Mouse (Mus musculus) G1E (cell line): ENCODE measurements around the gene Igfbp2. TPM values are rescaled to one million over a fixed set of nuclear protein-coding genes. Genes with fewer than 3 reads are reported as not detected.

Source experiments
- ATAC-seq: 2 replicates; pipeline ENCODE4 v1.8.0; 2016; ENCODE audit warnings: mild to moderate bottlenecking; ENCODE audit not compliant: insufficient number of reproducible peaks, poor library complexity, low FRiP score, severe bottlenecking; ENCODE audit errors: extremely low read depth
- DNase-seq: peaks from one replicate; pipeline ENCODE4 v3.0.0; 2012; ENCODE audit warnings: low spot score
- H3K27me3 ChIP-seq: 2 replicates; pipeline ENCODE4 v1.6.1; 2012; ENCODE audit warnings: mild to moderate bottlenecking, low read length, inconsistent platforms; ENCODE audit not compliant: insufficient read depth
- H3K36me3 ChIP-seq: replicated peaks from 2 replicates; pipeline ENCODE3; 2012; ENCODE audit warnings: mild to moderate bottlenecking, inconsistent platforms
- H3K4me1 ChIP-seq: 2 replicates; pipeline ENCODE4 v1.6.1; 2012; ENCODE audit warnings: low read depth, low read length, inconsistent platforms, mixed read lengths; ENCODE audit not compliant: insufficient read depth
- H3K4me3 ChIP-seq: 2 replicates; pipeline ENCODE4 v1.5.1; 2012; ENCODE audit warnings: low read depth, mild to moderate bottlenecking, inconsistent platforms, low read length, moderate library complexity, mixed read lengths
- H3K9me3 ChIP-seq: replicated peaks from 2 replicates; pipeline ENCODE4 v1.6.1; 2012; ENCODE audit warnings: inconsistent platforms
- CTCF ChIP-seq: IDR thresholded peaks from 2 replicates; pipeline ENCODE4 v1.5.1; 2012; ENCODE audit warnings: low read depth, low read length, inconsistent platforms, mixed read lengths
- GATA1 ChIP-seq: IDR thresholded peaks from 2 replicates; pipeline ENCODE4 v1.6.1; 2012; ENCODE audit warnings: borderline replicate concordance, low read length, inconsistent platforms, mixed read lengths
- GATA2 ChIP-seq: IDR thresholded peaks from 2 replicates; pipeline ENCODE4 v1.6.1; 2012; ENCODE audit warnings: low read depth, low read length, inconsistent platforms, borderline replicate concordance
- POLR2AphosphoS5 ChIP-seq: IDR thresholded peaks from 2 replicates; pipeline ENCODE4 v1.6.1; 2012; ENCODE audit warnings: low read depth, low read length, inconsistent platforms; ENCODE audit not compliant: insufficient replicate concordance
- TAL1 ChIP-seq: conservative IDR thresholded peaks from 2 replicates; pipeline ENCODE4 v1.6.1; 2012; ENCODE audit warnings: low read depth, low read length, inconsistent platforms, mixed read lengths
- polyA plus RNA-seq: library from polyadenylated mRNA; stranded (reverse); fragments of >175 nt; gene quantifications from 2 replicates; pipeline ENCODE4 v1.2.3, GENCODE M21; 2012
- total RNA-seq, 2 experiments: library from RNA; stranded (forward) in 1 of 2; stranded (reverse) in 1 of 2; fragments of 200-1000 nt in 1 of 2; fragments of >200 nt in 1 of 2; fragmentation: Nextera tagmentation in 1 of 2; gene quantifications; 2 replicates each; pipeline ENCODE4 v1.2.3; 2014 to 2017

The Igfbp2 gene
- total and polyA plus RNA-seq, 3 experiments = 0.55 TPM; not detected in 2

GRCm38 (mm10) chr1:72870615-72871336, 46.5 kb downstream of the Igfbp2 start:
- peak overlapping the region; percentile 55 for H3K4me3 ChIP-seq
- H3K9me3 ChIP-seq = no peaks in the 10 kb centered on the region
- H3K36me3 ChIP-seq = no peaks in the 10 kb centered on the region
- H3K4me1 ChIP-seq = peaks cover 36% of the 10 kb centered on the region
- no peak for TF ChIP-seq GATA1
- no peak for TF ChIP-seq CTCF
- no peak for TF ChIP-seq GATA2
- TF ChIP-seq TAL1 = no peak
- TF ChIP-seq POLR2AphosphoS5 = no peak
- DNase-seq (no peak), ATAC-seq (no peak)
- peaks cover 63% of the 10 kb centered on the region for H3K27me3 ChIP-seq

- peaks cover 65% of the 10 kb centered on the region for H3K27me3 ChIP-seq
- H3K4me1 ChIP-seq = peaks cover 36% of the 10 kb centered on the region
- no peak overlapping the region for H3K4me3 ChIP-seq
Observed at GRCm38 (mm10) chr1:72871337-72871696, 47.0 kb downstream of the Igfbp2 start.

GRCm38 (mm10) chr1:72871697-72872411, 47.6 kb downstream of the Igfbp2 start:
- no peak for TF ChIP-seq CTCF
- TF ChIP-seq GATA2 = no peak
- TF ChIP-seq POLR2AphosphoS5 = no peak
- TF ChIP-seq GATA1 = no peak
- TF ChIP-seq TAL1 = no peak
- Histone ChIP-seq H3K4me3 (no peak overlapping the region), H3K27me3 (peaks cover 64% of the 10 kb centered on the region), H3K9me3 (no peaks in the 10 kb centered on the region), H3K36me3 (no peaks in the 10 kb centered on the region), H3K4me1 (peaks cover 36% of the 10 kb centered on the region)
- ATAC-seq = no peak
- no peak for DNase-seq

More at GRCm38 (mm10) chr1:72871337-72871696, 47.0 kb downstream of the Igfbp2 start:
- no peak for DNase-seq
- Histone ChIP-seq H3K9me3 (no peaks in the 10 kb centered on the region), H3K36me3 (no peaks in the 10 kb centered on the region)
- ATAC-seq = no peak
- TF ChIP-seq POLR2AphosphoS5 (no peak), TAL1 (no peak)

GRCm38 (mm10) chr1:72872521-72872920, 48.2 kb downstream of the Igfbp2 start:
- Histone ChIP-seq H3K36me3 (no peaks in the 10 kb centered on the region), H3K27me3 (peaks cover 64% of the 10 kb centered on the region), H3K4me3 (no peak overlapping the region), H3K9me3 (no peaks in the 10 kb centered on the region), H3K4me1 (peaks cover 32% of the 10 kb centered on the region)
- ATAC-seq (no peak), DNase-seq (peak; percentile 31)
- TF ChIP-seq TAL1 (no peak), CTCF (no peak), GATA2 (no peak), GATA1 (no peak), POLR2AphosphoS5 (no peak)

- no peaks in the 10 kb centered on the region for H3K9me3 ChIP-seq
- H3K4me1 ChIP-seq = peaks cover 36% of the 10 kb centered on the region
- no peak for TF ChIP-seq TAL1
- TF ChIP-seq POLR2AphosphoS5 = no peak
- no peak for TF ChIP-seq GATA1
- no peak for TF ChIP-seq GATA2
- TF ChIP-seq CTCF = no peak
- DNase-seq = no peak
- no peak for ATAC-seq
- H3K4me3 ChIP-seq = no peak overlapping the region
- H3K27me3 ChIP-seq = peaks cover 61% of the 10 kb centered on the region
- H3K36me3 ChIP-seq = no peaks in the 10 kb centered on the region
Observed at GRCm38 (mm10) chr1:72873078-72873477, 48.8 kb downstream of the Igfbp2 start.

GRCm38 (mm10) chr1:72873511-72874286, 49.4 kb downstream of the Igfbp2 start:
- H3K27me3 ChIP-seq = peaks cover 58% of the 10 kb centered on the region
- H3K36me3 ChIP-seq = no peaks in the 10 kb centered on the region
- DNase-seq = no peak
- TF ChIP-seq TAL1 = no peak
- TF ChIP-seq GATA1 = no peak
- TF ChIP-seq GATA2 = no peak
- no peak for TF ChIP-seq CTCF
- TF ChIP-seq POLR2AphosphoS5 = no peak
- H3K4me1 ChIP-seq = peaks cover 40% of the 10 kb centered on the region
- no peak for ATAC-seq
- no peaks in the 10 kb centered on the region for H3K9me3 ChIP-seq
- H3K4me3 ChIP-seq = 0 out of 2 replicates have a peak overlapping the region, but pooled peaks have one; percentile 8
